Mouse (Mus musculus) brain, embryonic 14.5 days (tissue): ENCODE measurements around the gene Tubb2b.

Experiments
- CTCF ChIP-seq: fragments of 200-500 bp; IDR thresholded peaks from 2 replicates; pipeline ENCODE4 v1.5.1; 2012; ENCODE audit warnings: inconsistent platforms, mild to moderate bottlenecking, moderate library complexity, borderline replicate concordance; ENCODE audit not compliant: insufficient read depth, insufficient read length; ENCODE audit errors: extremely low read depth
- POLR2A ChIP-seq: fragments of 200-500 bp; IDR thresholded peaks from 2 replicates; pipeline ENCODE4 v1.6.1; 2012; ENCODE audit warnings: mild to moderate bottlenecking, inconsistent platforms, borderline replicate concordance; ENCODE audit not compliant: poor library complexity, insufficient read depth, insufficient read length, severe bottlenecking; ENCODE audit errors: extremely low read depth

- TF ChIP-seq CTCF, result no peak
- no peak for TF ChIP-seq POLR2A
Observed at GRCm38 (mm10) chr13:34111019-34111418, 19.2 kb downstream of the Tubb2b start.
